Mouse (Mus musculus) C2C12 (cell line): ENCODE results near the gene Depdc5. TPM values are rescaled to one million over a fixed set of nuclear protein-coding genes. Genes with fewer than 3 reads are reported as not detected.

ENCODE experiments used
- H3K27me3 ChIP-seq: one replicate; pipeline ENCODE4 v1.6.1; 2011; ENCODE audit not compliant: control insufficient read depth, insufficient read depth, insufficient read length
- H3K36me3 ChIP-seq: one replicate; pipeline ENCODE4 v1.6.1; 2011; ENCODE audit not compliant: control insufficient read depth, insufficient read depth
- H3K4me3 ChIP-seq: one replicate; pipeline ENCODE4 v1.5.1; 2011; ENCODE audit warnings: mild to moderate bottlenecking, control low read depth; ENCODE audit not compliant: poor library complexity, insufficient read depth, severe bottlenecking
- H3K79me2 ChIP-seq: one replicate; pipeline ENCODE4 v1.6.1; 2011; ENCODE audit not compliant: control insufficient read depth, insufficient read depth
- H3K79me3 ChIP-seq: one replicate; pipeline ENCODE4 v1.6.1; 2011; ENCODE audit warnings: low read depth, control low read depth
- H3ac ChIP-seq: one replicate; pipeline ENCODE3; 2011; ENCODE audit warnings: low read depth; ENCODE audit not compliant: control insufficient read depth, insufficient read length
- CEBPB ChIP-seq: IDR thresholded peaks from one replicate; pipeline ENCODE4 v1.6.1; 2011; ENCODE audit warnings: low read depth, mild to moderate bottlenecking, control low read depth, moderate library complexity
- CTCF ChIP-seq: IDR thresholded peaks from one replicate; pipeline ENCODE4 v1.5.1; 2011; ENCODE audit not compliant: control insufficient read depth, insufficient read depth, insufficient read length
- FOSL1 ChIP-seq: IDR thresholded peaks from one replicate; pipeline ENCODE4 v1.8.0; 2011; ENCODE audit warnings: mild to moderate bottlenecking, low read length; ENCODE audit not compliant: poor library complexity, insufficient read depth, severe bottlenecking
- MAX ChIP-seq: IDR thresholded peaks from one replicate; pipeline ENCODE4 v1.6.1; 2011; ENCODE audit warnings: mild to moderate bottlenecking, control low read depth
- MYOD1 ChIP-seq: IDR thresholded peaks from one replicate; pipeline ENCODE4 v1.6.1; 2011; ENCODE audit warnings: low read depth; ENCODE audit not compliant: control insufficient read depth, insufficient read length
- MYOG ChIP-seq: IDR thresholded peaks from one replicate; pipeline ENCODE4 v1.6.1; 2011; ENCODE audit not compliant: control insufficient read depth, insufficient read length; ENCODE audit errors: extremely low read depth
- USF1 ChIP-seq: IDR thresholded peaks from one replicate; pipeline ENCODE4 v1.6.1; 2011; ENCODE audit warnings: low read depth, mild to moderate bottlenecking, control low read depth, moderate library complexity
- polyA plus RNA-seq: library from polyadenylated mRNA; unstranded; fragments of >200 nt; fragmentation: generic; extraction: Trizol; gene quantifications from one replicate; pipeline ENCODE4 v1.2.1, GENCODE M21; 2012; ENCODE audit warnings: missing spikeins

Depdc5 gene
- polyA plus RNA-seq, 1 experiment: 11.6 TPM

DNA sequence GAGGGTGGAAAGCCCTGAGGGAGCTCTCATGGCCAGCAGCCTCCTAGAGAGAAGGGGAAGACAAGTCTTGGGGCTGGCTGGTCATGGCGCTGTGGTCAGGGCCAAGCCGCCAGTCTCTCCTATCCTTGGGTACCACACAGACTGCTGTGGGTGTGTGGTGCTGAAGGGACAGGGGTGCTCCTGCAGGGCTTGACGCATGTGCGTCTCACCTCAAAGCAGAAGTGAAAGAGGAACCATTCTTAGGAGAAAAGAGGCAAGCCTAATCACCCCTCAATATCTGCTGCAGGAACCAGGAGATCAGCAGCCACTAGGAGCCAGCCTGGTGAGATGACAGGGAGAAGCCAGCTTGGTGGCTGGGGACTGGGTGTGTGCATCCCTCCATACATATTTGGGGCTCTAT lies 134.2 kb downstream of the Depdc5 start:
- TF ChIP-seq CTCF (no peak), CEBPB (no peak), MYOG (no peak), FOSL1 (no peak), MAX (no peak), MYOD1 (no peak), USF1 (no peak)
- Histone ChIP-seq H3K79me3 (no peaks in the 10 kb centered on the region), H3K4me3 (no peak overlapping the region), H3K79me2 (no peaks in the 10 kb centered on the region), H3K36me3 (no peaks in the 10 kb centered on the region), H3K27me3 (peaks cover 9% of the 10 kb centered on the region), H3ac (no peak overlapping the region)

DNA sequence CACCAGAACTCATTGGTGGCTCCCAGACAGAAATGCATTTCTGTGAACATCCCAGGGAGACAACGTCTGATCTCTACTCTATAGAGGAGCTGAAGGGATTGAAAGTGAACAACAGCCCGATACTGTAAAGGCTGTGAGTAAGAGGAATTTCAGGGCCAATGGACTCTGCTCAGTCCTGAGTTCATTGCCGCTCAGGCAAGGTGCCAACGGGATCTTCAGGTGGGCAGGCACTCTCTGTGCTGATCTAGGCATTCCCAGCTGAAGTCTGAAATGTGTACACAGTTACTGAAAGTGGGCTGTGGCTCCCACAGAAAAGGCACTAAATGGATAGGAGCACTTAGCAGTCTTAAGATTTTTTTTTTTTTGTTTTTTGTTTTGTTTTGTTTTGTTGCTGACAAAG lies 135.3 kb downstream of the Depdc5 start:
- Histone ChIP-seq H3K79me3 (no peaks in the 10 kb centered on the region), H3K36me3 (no peaks in the 10 kb centered on the region), H3ac (no peak overlapping the region), H3K27me3 (peaks cover 9% of the 10 kb centered on the region), H3K4me3 (no peak overlapping the region), H3K79me2 (no peaks in the 10 kb centered on the region)
- TF ChIP-seq MYOG: no peak
- no peak for TF ChIP-seq CEBPB

DNA sequence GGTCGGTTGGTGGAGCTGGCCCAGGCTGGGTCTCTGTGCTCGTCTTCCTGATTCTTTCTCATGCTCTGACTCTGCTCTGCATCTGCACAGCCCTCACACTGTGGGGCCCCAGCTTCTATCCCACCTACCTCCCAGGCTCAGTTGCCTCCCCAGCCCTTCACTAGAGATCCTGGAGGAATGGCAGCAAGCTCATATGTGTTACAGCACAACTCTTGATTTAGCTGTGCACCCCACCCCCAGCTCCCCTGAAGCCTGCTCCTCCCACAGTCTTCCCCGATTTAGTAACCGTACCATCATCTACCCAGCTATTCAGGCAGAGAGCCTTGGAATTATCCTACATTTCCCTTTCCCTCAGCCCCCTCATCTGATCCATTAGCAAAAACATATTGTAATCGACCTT lies 137.6 kb downstream of the Depdc5 start:
- no peak for TF ChIP-seq MYOG
- TF ChIP-seq CEBPB: no peak
- no peak for TF ChIP-seq FOSL1
- no peak for TF ChIP-seq CTCF
- no peak for TF ChIP-seq MYOD1
- no peak for TF ChIP-seq MAX
- no peak for TF ChIP-seq USF1
- no peaks in the 10 kb centered on the region for H3K79me3 ChIP-seq
- H3K79me2 ChIP-seq: no peaks in the 10 kb centered on the region
- H3ac ChIP-seq: no peak overlapping the region
- H3K36me3 ChIP-seq: no peaks in the 10 kb centered on the region
- H3K4me3 ChIP-seq: no peak overlapping the region
- peaks cover 6% of the 10 kb centered on the region for H3K27me3 ChIP-seq

DNA sequence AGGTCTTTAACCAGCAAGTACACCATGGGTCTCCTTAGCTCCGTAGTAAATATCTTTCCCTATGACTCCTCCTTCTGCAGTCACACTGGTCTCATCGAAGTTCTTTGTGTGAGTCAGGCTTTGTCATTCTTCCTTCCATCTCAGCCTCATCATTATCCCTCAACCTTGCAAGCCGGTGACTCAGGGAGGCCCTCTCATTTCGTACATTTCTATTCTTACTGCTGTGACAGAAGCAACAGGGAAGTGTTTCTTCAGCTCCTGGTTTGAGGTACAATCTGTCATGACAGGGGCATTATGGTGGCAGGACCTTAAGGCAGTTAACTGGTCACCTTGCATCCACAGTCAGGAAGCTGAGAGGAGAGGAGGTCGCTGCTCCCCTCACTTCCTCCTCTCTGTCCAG lies 139.3 kb downstream of the Depdc5 start:
- H3K27me3 ChIP-seq: peaks cover 2% of the 10 kb centered on the region
- no peaks in the 10 kb centered on the region for H3K36me3 ChIP-seq
- no peak overlapping the region for H3K4me3 ChIP-seq
- H3K79me2 ChIP-seq: no peaks in the 10 kb centered on the region
- no peaks in the 10 kb centered on the region for H3K79me3 ChIP-seq
- H3ac ChIP-seq: no peak overlapping the region
- TF ChIP-seq MYOD1 (no peak), MYOG (no peak), USF1 (no peak), FOSL1 (no peak), MAX (no peak), CTCF (no peak), CEBPB (no peak)

DNA sequence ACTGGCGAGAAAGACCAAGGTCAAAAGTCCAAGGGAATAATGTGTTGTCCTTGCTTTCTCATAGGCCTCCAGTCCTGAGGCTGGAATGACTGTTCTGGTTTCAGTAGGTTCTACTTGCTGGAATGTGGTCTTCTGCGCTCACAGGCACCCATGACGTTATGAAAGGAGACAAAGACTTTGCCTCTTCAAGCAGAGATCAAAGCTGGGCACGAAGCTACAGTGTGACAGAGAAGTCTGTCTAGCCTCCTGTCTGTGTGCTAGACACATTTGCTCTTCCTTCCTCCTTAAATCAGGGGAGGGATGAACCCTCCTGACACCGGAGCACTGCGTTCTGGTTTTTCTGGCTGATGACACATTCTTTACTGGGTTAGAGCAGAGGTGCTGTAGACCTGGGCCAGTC lies 140.0 kb downstream of the Depdc5 start:
- Histone ChIP-seq H3K79me2 (no peaks in the 10 kb centered on the region), H3ac (no peak overlapping the region), H3K79me3 (no peaks in the 10 kb centered on the region), H3K27me3 (no peaks in the 10 kb centered on the region), H3K36me3 (no peaks in the 10 kb centered on the region), H3K4me3 (no peak overlapping the region)
- no peak for TF ChIP-seq MYOG
- no peak for TF ChIP-seq MYOD1
- TF ChIP-seq CTCF: no peak
- TF ChIP-seq USF1: no peak

DNA sequence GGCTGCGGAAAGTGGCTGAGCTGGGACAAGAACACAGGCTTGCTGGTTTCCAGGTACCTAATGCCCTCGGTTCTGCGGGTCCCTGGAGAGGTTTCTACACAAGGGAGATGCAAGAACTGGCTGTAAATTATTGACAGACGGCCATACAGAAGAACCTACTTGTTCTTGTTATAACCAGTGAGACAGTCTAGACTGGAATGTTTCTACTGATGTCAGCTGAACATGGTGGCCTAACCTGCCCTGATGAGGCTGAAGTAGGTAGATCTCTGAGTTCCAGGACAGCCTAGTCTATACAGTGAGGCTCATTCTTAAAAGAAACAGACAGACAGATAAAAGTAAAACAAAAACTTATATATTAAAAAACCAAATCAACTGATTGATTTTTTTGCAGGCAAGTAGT lies 140.6 kb downstream of the Depdc5 start:
- TF ChIP-seq MAX (no peak), MYOD1 (no peak), FOSL1 (no peak), CTCF (no peak), CEBPB (no peak), MYOG (no peak), USF1 (no peak)

More for the DNA sequence above, 140.6 kb downstream of the Depdc5 start:
- Histone ChIP-seq H3ac (no peak overlapping the region), H3K27me3 (no peaks in the 10 kb centered on the region), H3K79me3 (no peaks in the 10 kb centered on the region), H3K4me3 (no peak overlapping the region), H3K36me3 (no peaks in the 10 kb centered on the region), H3K79me2 (no peaks in the 10 kb centered on the region)
